ENCODE assay signal across 8 mouse cellular contexts in the genomic region with DNA sequence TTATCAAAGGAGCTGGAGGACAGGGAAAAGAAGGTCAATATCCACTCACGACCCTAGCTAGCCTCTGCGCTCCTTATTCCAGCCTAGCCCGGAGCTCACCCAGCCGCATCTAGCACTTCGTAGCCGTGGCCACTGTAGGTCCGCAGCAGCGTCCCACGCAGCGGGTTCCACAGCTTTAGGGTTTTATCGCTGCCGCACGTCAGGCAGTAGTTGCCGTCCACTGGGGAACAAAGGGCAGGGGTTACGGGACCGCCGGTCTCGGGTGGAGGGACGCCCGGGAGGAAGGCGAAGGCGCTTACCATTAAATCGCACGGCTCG. TPM values are rescaled to one million over a fixed set of nuclear protein-coding genes. Genes with fewer than 3 reads are reported as not detected.
DNase-seq lines count a peak whose midpoint lies in the region; ATAC-seq and TF ChIP-seq lines count a peak whose summit lies in the region.

No protein-coding gene starts in this region.

- TF ChIP-seq CTCF in bone marrow macrophage, adult 2 months (IDR thresholded peaks at IDR 0.05; ENCODE audit: low read depth, low read length), result no peak

- ATAC-seq in kidney, embryonic 15.5 days (replicated peaks; ENCODE audit: low FRiP score), result no peak
- ATAC-seq in heart, embryonic 15.5 days (replicated peaks; ENCODE audit: insufficient number of reproducible peaks, insufficient read depth, low FRiP score, low read depth), result no peak

- H3K9me3 ChIP-seq in kidney, embryonic 15.5 days (replicated peaks), result no peaks in the 10 kb centered on the region
- no peaks in the 10 kb centered on the region for H3K9me3 ChIP-seq in heart, embryonic 15.5 days (replicated peaks)

- H3K27ac ChIP-seq in kidney, embryonic 15.5 days, result peak overlapping the region; percentile 90
- H3K27ac ChIP-seq in bone marrow macrophage, adult 2 months (ENCODE audit: insufficient read depth, low read depth, low read length), result peak overlapping the region; percentile 82
- peak overlapping the region; percentile 85 for H3K27ac ChIP-seq in heart, embryonic 15.5 days
- peak overlapping the region; percentile 87 for H3K27ac ChIP-seq in macrophage

- TF ChIP-seq POLR2A in bone marrow macrophage, adult 2 months (IDR thresholded peaks at IDR 0.05; ENCODE audit: borderline replicate concordance, low read depth, low read length), result no peak

- H3K79me2 ChIP-seq in macrophage (ENCODE audit: inconsistent target), result peaks cover 30% of the 10 kb centered on the region

- H3K4me2 ChIP-seq in kidney, embryonic 15.5 days, result peak overlapping the region; percentile 75
- peak overlapping the region; percentile 96 for H3K4me2 ChIP-seq in heart, embryonic 15.5 days

- H3K27me3 ChIP-seq in kidney, embryonic 15.5 days, result no peaks in the 10 kb centered on the region
- H3K27me3 ChIP-seq in heart, embryonic 15.5 days, result no peaks in the 10 kb centered on the region

- H3K36me3 ChIP-seq in kidney, embryonic 15.5 days, result peaks cover 37% of the 10 kb centered on the region
- peaks cover 24% of the 10 kb centered on the region for H3K36me3 ChIP-seq in heart, embryonic 15.5 days
- H3K36me3 ChIP-seq in macrophage (ENCODE audit: inconsistent target), result peaks cover 18% of the 10 kb centered on the region

- H3K9ac ChIP-seq in kidney, embryonic 15.5 days, result peak overlapping the region; percentile 79
- H3K9ac ChIP-seq in heart, embryonic 15.5 days, result peak overlapping the region; percentile 90

- under 1% methylated on average over 25 of the region's 25 CpGs for WGBS in kidney, embryonic 15.5 days
- under 1% methylated on average over 25 of the region's 25 CpGs for WGBS in heart, embryonic 15.5 days
- 1% methylated on average over 25 of the region's 25 CpGs for WGBS in macrophage (ENCODE audit: missing documents)

- no peak for DNase-seq in kidney, adult 8-10 months
- no peak for DNase-seq in urinary bladder, postnatal 25 days (ENCODE audit: low spot score)
- DNase-seq in layer of hippocampus, adult 18-20 months (ENCODE audit: low spot score in 2 of 2), result no peak
- no peak for DNase-seq in adrenal gland, postnatal 25 days

- peak overlapping the region; percentile 83 for H3K4me3 ChIP-seq in kidney, embryonic 15.5 days (replicated peaks)
- peak overlapping the region; percentile 86 for H3K4me3 ChIP-seq in bone marrow macrophage, adult 2 months (ENCODE audit: insufficient read depth, low read length)
- H3K4me3 ChIP-seq in heart, embryonic 15.5 days, result peak overlapping the region; percentile 88
- H3K4me3 ChIP-seq in macrophage (ENCODE audit: inconsistent target), result peak overlapping the region; percentile 90

- H3K4me1 ChIP-seq in kidney, embryonic 15.5 days, result peaks cover 39% of the 10 kb centered on the region
- peaks cover 15% of the 10 kb centered on the region for H3K4me1 ChIP-seq in bone marrow macrophage, adult 2 months (ENCODE audit: control insufficient read depth, insufficient read depth, low read length)
- H3K4me1 ChIP-seq in heart, embryonic 15.5 days (replicated peaks), result peaks cover 39% of the 10 kb centered on the region

RNA-seq across cellular contexts. Expression of gene Wdr83os, which starts 0.4 kb away (rescaled TPM):
- polyA plus RNA-seq in kidney, embryonic 15.5 days (2015; fragmentation: Nextera tagmentation; extraction: Ambion mirVana), result 141 TPM in 2 replicates
- 90.2 and 113 TPM in 2 replicates for polyA plus RNA-seq in bone marrow macrophage, adult 2 months (2012; ENCODE audit: insufficient read depth, insufficient read length, missing spikeins)
- 106 and 110 TPM in 2 replicates for polyA plus RNA-seq in heart, embryonic 15.5 days (2015; fragmentation: Nextera tagmentation; extraction: Ambion mirVana)
- 10 to 100 TPM in 12 of 26 experiments, 1 to 10 TPM in 14; 2.1 to 19.1 (median 9.2) TPM for total RNA-seq in macrophage (2018; cell fraction: chromatin; rRNA removed)
- total RNA-seq in macrophage (2018; cell fraction: cytosol; rRNA removed), result 10 to 100 TPM; 45.0 to 67.5 (median 53.5) TPM
- 10 to 100 TPM; 10.6 to 34.2 (median 18.6) TPM for total RNA-seq in macrophage (2018; cell fraction: nucleus; rRNA removed)
- polyA plus RNA-seq in macrophage (2018), result 66.3 to 79.6 TPM (median 68.7 TPM) in 3 replicates
- 10 to 100 TPM; 60.9 to 65.6 TPM for total RNA-seq in layer of hippocampus, adult 18-20 months (2021)
- 86.5 and 108 TPM in 2 replicates for total RNA-seq in adrenal gland, postnatal 25 days (2021)

RNA-seq across cellular contexts. Expression of gene Wdr83, which starts 0.9 kb away (rescaled TPM):
- polyA plus RNA-seq in kidney, embryonic 15.5 days (2015; fragmentation: Nextera tagmentation; extraction: Ambion mirVana), result 43.3 and 45.1 TPM in 2 replicates
- polyA plus RNA-seq in bone marrow macrophage, adult 2 months (2012; ENCODE audit: insufficient read depth, insufficient read length, missing spikeins), result 22.6 and 27.3 TPM in 2 replicates
- polyA plus RNA-seq in heart, embryonic 15.5 days (2015; fragmentation: Nextera tagmentation; extraction: Ambion mirVana), result 33.1 and 40.8 TPM in 2 replicates
- 10 to 100 TPM in 22 of 26 experiments, 1 to 10 TPM in 4; 6.6 to 51.2 (median 25.4) TPM for total RNA-seq in macrophage (2018; cell fraction: chromatin; rRNA removed)
- 10 to 100 TPM; 11.7 to 20.2 (median 16.5) TPM for total RNA-seq in macrophage (2018; cell fraction: cytosol; rRNA removed)
- 10 to 100 TPM in 23 of 26 experiments, 1 to 10 TPM in 3; 7.2 to 41.2 (median 20.3) TPM for total RNA-seq in macrophage (2018; cell fraction: nucleus; rRNA removed)
- polyA plus RNA-seq in macrophage (2018), result 13.5 to 19.5 TPM (median 15.7 TPM) in 3 replicates
- total RNA-seq in layer of hippocampus, adult 18-20 months (2021), result 10 to 100 TPM; 28.1 to 32.3 TPM
- 22.7 and 29.2 TPM in 2 replicates for total RNA-seq in adrenal gland, postnatal 25 days (2021)

RNA-seq across cellular contexts. Expression of gene Man2b1, which starts 2.9 kb away (rescaled TPM):
- polyA plus RNA-seq in kidney, embryonic 15.5 days (2015; fragmentation: Nextera tagmentation; extraction: Ambion mirVana), result 39.2 and 41.5 TPM in 2 replicates
- polyA plus RNA-seq in bone marrow macrophage, adult 2 months (2012; ENCODE audit: insufficient read depth, insufficient read length, missing spikeins), result 390 and 469 TPM in 2 replicates
- 30.6 and 41.2 TPM in 2 replicates for polyA plus RNA-seq in heart, embryonic 15.5 days (2015; fragmentation: Nextera tagmentation; extraction: Ambion mirVana)
- 100 to 1,000 TPM in 21 of 26 experiments, 10 to 100 TPM in 5; 50.3 to 527 (median 260) TPM for total RNA-seq in macrophage (2018; cell fraction: chromatin; rRNA removed)
- 100 to 1,000 TPM; 120 to 611 (median 292) TPM for total RNA-seq in macrophage (2018; cell fraction: cytosol; rRNA removed)
- total RNA-seq in macrophage (2018; cell fraction: nucleus; rRNA removed), result 100 to 1,000 TPM; 140 to 891 (median 412) TPM
- polyA plus RNA-seq in macrophage (2018), result 375 to 585 TPM (median 491 TPM) in 3 replicates
- total RNA-seq in layer of hippocampus, adult 18-20 months (2021), result 10 to 100 TPM; 33.8 to 34.5 TPM
- total RNA-seq in adrenal gland, postnatal 25 days (2021), result 54.3 and 58.5 TPM in 2 replicates

RNA-seq across cellular contexts. Expression of gene Dhps, which starts 8.6 kb away (rescaled TPM):
- 68.8 and 72.3 TPM in 2 replicates for polyA plus RNA-seq in kidney, embryonic 15.5 days (2015; fragmentation: Nextera tagmentation; extraction: Ambion mirVana)
- polyA plus RNA-seq in bone marrow macrophage, adult 2 months (2012; ENCODE audit: insufficient read depth, insufficient read length, missing spikeins), result 36.7 and 44.9 TPM in 2 replicates
- 46.1 and 52.8 TPM in 2 replicates for polyA plus RNA-seq in heart, embryonic 15.5 days (2015; fragmentation: Nextera tagmentation; extraction: Ambion mirVana)
- total RNA-seq in macrophage (2018; cell fraction: chromatin; rRNA removed), result 100 to 1,000 TPM in 7 of 26 experiments, 10 to 100 TPM in 19; 38.2 to 170 (median 83.3) TPM
- 10 to 100 TPM; 31.8 to 51.9 (median 42.7) TPM for total RNA-seq in macrophage (2018; cell fraction: cytosol; rRNA removed)
- 100 to 1,000 TPM in 3 of 26 experiments, 10 to 100 TPM in 23; 32.9 to 135 (median 62.8) TPM for total RNA-seq in macrophage (2018; cell fraction: nucleus; rRNA removed)
- polyA plus RNA-seq in macrophage (2018), result 28.6 to 47.4 TPM (median 37.1 TPM) in 3 replicates
- total RNA-seq in layer of hippocampus, adult 18-20 months (2021), result 10 to 100 TPM; 53.2 to 56.1 TPM
- 25.8 and 36.9 TPM in 2 replicates for total RNA-seq in adrenal gland, postnatal 25 days (2021)

RNA-seq across cellular contexts. Expression of gene Gm5741, which starts 12.4 kb away (rescaled TPM):
- 0.66 and 0.82 TPM in 2 replicates for polyA plus RNA-seq in kidney, embryonic 15.5 days (2015; fragmentation: Nextera tagmentation; extraction: Ambion mirVana)
- polyA plus RNA-seq in bone marrow macrophage, adult 2 months (2012; ENCODE audit: insufficient read depth, insufficient read length, missing spikeins), result not detected in 2 replicates
- polyA plus RNA-seq in heart, embryonic 15.5 days (2015; fragmentation: Nextera tagmentation; extraction: Ambion mirVana), result not detected in 2 replicates
- not detected for total RNA-seq in macrophage (2018; cell fraction: chromatin; rRNA removed)
- total RNA-seq in macrophage (2018; cell fraction: cytosol; rRNA removed), result not detected
- total RNA-seq in macrophage (2018; cell fraction: nucleus; rRNA removed), result 1 to 10 TPM in 2 of 26 experiments, not detected in 24; 5.5 to 7.9 TPM
- polyA plus RNA-seq in macrophage (2018), result not detected in 3 replicates
- not detected for total RNA-seq in layer of hippocampus, adult 18-20 months (2021)
- total RNA-seq in adrenal gland, postnatal 25 days (2021), result not detected in 2 replicates
